ENCODE assay signal across 11 mouse cellular contexts in genomic region chr4:75212396-75213175, GRCm38 (mm10).
A peak's percentile ranks its signal among the peaks of the same experiment; 100 is the strongest.
DNase-seq lines count a peak whose midpoint lies in the region; ATAC-seq and TF ChIP-seq lines count a peak whose summit lies in the region.
"Had no signal": no experiment of that assay in that cellular context is flagged by ENCODE, and none has a peak within 500 bp of the region (broad histone marks: within the 10 kb centered on the region; RNA-seq: fewer than 3 reads in every experiment).

No protein-coding gene starts in this region.

- intact Hi-C loops in left cerebral cortex, postnatal 36 days (cut with DNase I) = no loop called here

- H3K27ac ChIP-seq in embryonic facial prominence, embryonic 11.5 days (replicated peaks; ENCODE audit: low read depth, low read length) = no peak overlapping the region
- H3K27ac ChIP-seq in embryonic facial prominence, embryonic 10.5 days (replicated peaks) = no peak overlapping the region
- no peak overlapping the region for H3K27ac ChIP-seq in hindbrain, postnatal 0 days
- H3K27ac ChIP-seq: embryonic facial prominence, embryonic 13.5 days; heart, adult 2 months had no signal

- H3K27me3 ChIP-seq in embryonic facial prominence, embryonic 11.5 days (ENCODE audit: control insufficient read depth, insufficient read depth, low read length) = no peaks in the 10 kb centered on the region
- H3K27me3 ChIP-seq in embryonic facial prominence, embryonic 10.5 days (replicated peaks; ENCODE audit: low read depth, poor library complexity, severe bottlenecking) = no peaks in the 10 kb centered on the region
- no peaks in the 10 kb centered on the region for H3K27me3 ChIP-seq in hindbrain, postnatal 0 days (ENCODE audit: insufficient read depth, low read length)
- H3K27me3 ChIP-seq: embryonic facial prominence, embryonic 13.5 days had no signal

- 0 out of 2 replicates have a peak, but pooled peaks have one; percentile 52 for ATAC-seq in embryonic facial prominence, embryonic 11.5 days (replicated peaks; ENCODE audit: insufficient number of reproducible peaks, low FRiP score, low TSS enrichment, low read depth)
- peak; percentile 61; the same call in 1 of the 2 replicates for ATAC-seq in hindbrain, postnatal 0 days

- TF ChIP-seq CTCF in hindbrain, postnatal 0 days (IDR thresholded peaks at IDR 0.05; ENCODE audit: low read depth) = no peak

- no peak overlapping the region for H3K9ac ChIP-seq in embryonic facial prominence, embryonic 11.5 days (replicated peaks; ENCODE audit: low read length)
- H3K9ac ChIP-seq in hindbrain, postnatal 0 days (replicated peaks; ENCODE audit: low read length) = no peak overlapping the region
- H3K9ac ChIP-seq: embryonic facial prominence, embryonic 13.5 days had no signal

- H3K4me3 ChIP-seq in embryonic facial prominence, embryonic 11.5 days (ENCODE audit: low read depth, low read length) = no peak overlapping the region
- H3K4me3 ChIP-seq in embryonic facial prominence, embryonic 10.5 days = no peak overlapping the region
- H3K4me3 ChIP-seq in hindbrain, postnatal 0 days (ENCODE audit: low read length) = no peak overlapping the region
- H3K4me3 ChIP-seq: embryonic facial prominence, embryonic 13.5 days; heart, adult 2 months had no signal

- no peaks in the 10 kb centered on the region for H3K4me1 ChIP-seq in embryonic facial prominence, embryonic 11.5 days (ENCODE audit: control insufficient read depth, insufficient read depth, low read length)
- H3K4me1 ChIP-seq in embryonic facial prominence, embryonic 10.5 days = no peaks in the 10 kb centered on the region
- no peaks in the 10 kb centered on the region for H3K4me1 ChIP-seq in hindbrain, postnatal 0 days (ENCODE audit: insufficient read depth, low read length)
- H3K4me1 ChIP-seq: embryonic facial prominence, embryonic 13.5 days had no signal

- DNase-seq in embryonic facial prominence, embryonic 11.5 days (ENCODE audit: low spot score) = no peak
- no peak for DNase-seq in embryonic facial prominence, embryonic 10.5 days (ENCODE audit: low spot score)
- DNase-seq in hindbrain, postnatal 0 days (ENCODE audit: low spot score) = peak; percentile 56
- peak; percentile 33 to 37 for DNase-seq in left cerebral cortex, postnatal 36 days (ENCODE audit: low spot score in 2 of 2)
- peak; percentile 42 for DNase-seq in right cerebral cortex, postnatal 25 days
- no peak for DNase-seq in natural killer cell, adult 2 months (ENCODE audit: low spot score in 2 of 2)
- DNase-seq in embryo, embryonic 11 days = no peak
- DNase-seq in thymus, postnatal 14 days = no peak
- DNase-seq: heart, adult 2 months; kidney, adult 11 months had no signal

- no peaks in the 10 kb centered on the region for H3K36me3 ChIP-seq in embryonic facial prominence, embryonic 11.5 days (replicated peaks; ENCODE audit: control insufficient read depth, insufficient read depth, low read depth, low read length)
- H3K36me3 ChIP-seq in embryonic facial prominence, embryonic 10.5 days (replicated peaks) = no peaks in the 10 kb centered on the region
- H3K36me3 ChIP-seq in hindbrain, postnatal 0 days (ENCODE audit: insufficient read depth, low read length) = no peaks in the 10 kb centered on the region
- H3K36me3 ChIP-seq: embryonic facial prominence, embryonic 13.5 days had no signal

- no peaks in the 10 kb centered on the region for H3K9me3 ChIP-seq in embryonic facial prominence, embryonic 11.5 days (replicated peaks; ENCODE audit: control insufficient read depth, low read length)
- no peaks in the 10 kb centered on the region for H3K9me3 ChIP-seq in embryonic facial prominence, embryonic 10.5 days
- H3K9me3 ChIP-seq in hindbrain, postnatal 0 days (ENCODE audit: low read length) = no peaks in the 10 kb centered on the region
- H3K9me3 ChIP-seq: embryonic facial prominence, embryonic 13.5 days had no signal

- H3K4me2 ChIP-seq in embryonic facial prominence, embryonic 11.5 days (ENCODE audit: low read depth, low read length) = no peak overlapping the region
- no peak overlapping the region for H3K4me2 ChIP-seq in hindbrain, postnatal 0 days (ENCODE audit: low read depth, low read length)
- H3K4me2 ChIP-seq: embryonic facial prominence, embryonic 13.5 days had no signal

Comparison
In these comparisons a context has a peak if more than half of its experiments do, and no peak if none do; other contexts are left out.
1. DNase-seq: peak in hindbrain, postnatal 0 days (single experiment), left cerebral cortex, postnatal 36 days (2 of 2) and right cerebral cortex, postnatal 25 days (single experiment); none in embryonic facial prominence, embryonic 11.5 days (single experiment), embryonic facial prominence, embryonic 10.5 days (single experiment), natural killer cell, adult 2 months (0 of 2), embryo, embryonic 11 days (single experiment) and thymus, postnatal 14 days (single experiment).